Mouse (Mus musculus): ENCODE data around the gene Gpam.

DNA sequence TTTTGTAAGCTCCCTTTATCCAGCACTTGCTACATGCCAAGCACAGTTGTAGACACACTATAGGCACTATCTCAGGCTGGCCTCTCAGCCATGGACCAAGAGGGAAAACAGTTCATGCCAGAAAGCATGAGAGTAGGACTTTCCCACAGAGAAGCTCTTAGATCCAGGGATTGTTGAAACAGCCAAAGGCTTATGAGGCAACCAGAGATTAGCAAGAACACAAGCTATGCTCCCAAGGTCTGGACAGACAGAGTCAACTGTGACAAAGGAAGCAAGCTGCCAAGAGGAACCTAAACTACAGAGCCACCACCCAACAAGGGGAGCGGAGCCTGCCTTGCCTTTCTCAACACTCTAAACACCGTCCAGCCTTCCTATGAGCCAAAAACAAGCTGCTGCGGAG, 21.1 kb downstream of the Gpam start:
- no peak for TF ChIP-seq CTCF (IDR thresholded peaks at IDR 0.05; ENCODE audit: low read depth, low read length)
- TF ChIP-seq GATA1 (IDR thresholded peaks at IDR 0.05; ENCODE audit: borderline replicate concordance, low read length), result no peak

Measured in G1E (cell line).